Mouse (Mus musculus): ENCODE results near the gene Polm. TPM values are rescaled to one million over a fixed set of nuclear protein-coding genes. Genes with fewer than 3 reads are reported as not detected.

The Polm gene
- polyA plus RNA-seq, 1 experiment = 63.9 TPM

- no peak for TF ChIP-seq POLR2A (IDR thresholded peaks at IDR 0.05; ENCODE audit: control insufficient read depth, extremely low read depth, insufficient read depth, low read length, poor library complexity)
- no peak for TF ChIP-seq CTCF (IDR thresholded peaks at IDR 0.05; ENCODE audit: borderline replicate concordance, control insufficient read depth, extremely low read depth, insufficient read depth, low read length, poor library complexity)
- WGBS = 97% methylated on average over 2 of the region's 2 CpGs
- no peak overlapping the region for H3K27ac ChIP-seq (ENCODE audit: control insufficient read depth, insufficient read depth, low read length)
- no peak overlapping the region for H3K4me3 ChIP-seq (ENCODE audit: control insufficient read depth, insufficient read depth, low read length)
- no peaks in the 10 kb centered on the region for H3K36me3 ChIP-seq (ENCODE audit: control insufficient read depth, insufficient read depth, low read length)
- H3K27me3 ChIP-seq (ENCODE audit: control insufficient read depth, insufficient read depth, low read length) = no peaks in the 10 kb centered on the region
- no peak for DNase-seq
- H3K4me1 ChIP-seq (replicated peaks; ENCODE audit: control insufficient read depth, insufficient read depth, low read length) = no peaks in the 10 kb centered on the region
Measured at GRCm38 (mm10) chr11:5778481-5778880, 59.3 kb downstream of the Polm start.

Other genes starting within 250 kb of the Polm start
- gene Mrps24, start 122.3 kb downstream of the Polm start, polyA plus RNA-seq (2012; rRNA removed) = 217 and 219 TPM in 2 replicates
- gene Urgcp, start 75.6 kb downstream of the Polm start, polyA plus RNA-seq (2012; rRNA removed) = 22.2 and 22.4 TPM in 2 replicates
- gene Dbnl, start 49.5 kb downstream of the Polm start, polyA plus RNA-seq (2012; rRNA removed) = 121 and 136 TPM in 2 replicates
- gene Pgam2, start 34.3 kb downstream of the Polm start, polyA plus RNA-seq (2012; rRNA removed) = 11.1 and 38.2 TPM in 2 replicates
- 18.5 and 22.9 TPM in 2 replicates for gene Aebp1, start 23.9 kb upstream of the Polm start, polyA plus RNA-seq (2012; rRNA removed)
- gene Pold2, start 40.3 kb upstream of the Polm start, polyA plus RNA-seq (2012; rRNA removed) = 309 and 345 TPM in 2 replicates
- gene Myl7, start 60.8 kb upstream of the Polm start, polyA plus RNA-seq (2012; rRNA removed) = 19.3 and 68.0 TPM in 2 replicates
- gene Gck, start 112.1 kb upstream of the Polm start, polyA plus RNA-seq (2012; rRNA removed) = 0.58 and 0.68 TPM in 2 replicates
- 85.8 and 101 TPM in 2 replicates for gene Ykt6, start 117.7 kb upstream of the Polm start, polyA plus RNA-seq (2012; rRNA removed)
- gene Camk2b, start 228.3 kb upstream of the Polm start, polyA plus RNA-seq (2012; rRNA removed) = 6.0 and 9.0 TPM in 2 replicates

All from thymus, adult 2 months (tissue).